Mouse (Mus musculus): Measurements from ENCODE around the gene Tdrd1. TPM values are rescaled to one million over a fixed set of nuclear protein-coding genes. Genes with fewer than 3 reads are reported as not detected.

The Tdrd1 gene
- polyA plus RNA-seq, 1 experiment, result 0.09 TPM

- 26% methylated on average over 3 of the region's 3 CpGs for WGBS
- H3K4me1 ChIP-seq (replicated peaks; ENCODE audit: control insufficient read depth, insufficient read depth, low read length), result no peaks in the 10 kb centered on the region
- no peaks in the 10 kb centered on the region for H3K36me3 ChIP-seq (ENCODE audit: control insufficient read depth, insufficient read depth, low read length)
- no peak overlapping the region for H3K4me3 ChIP-seq (ENCODE audit: control insufficient read depth, insufficient read depth, low read length)
- DNase-seq, result no peak
- TF ChIP-seq POLR2A (IDR thresholded peaks at IDR 0.05; ENCODE audit: control insufficient read depth, extremely low read depth, insufficient read depth, low read length, poor library complexity), result no peak
- no peak for TF ChIP-seq CTCF (IDR thresholded peaks at IDR 0.05; ENCODE audit: borderline replicate concordance, control insufficient read depth, extremely low read depth, insufficient read depth, low read length, poor library complexity)
- no peak overlapping the region for H3K27ac ChIP-seq (ENCODE audit: control insufficient read depth, insufficient read depth, low read length)
- no peaks in the 10 kb centered on the region for H3K27me3 ChIP-seq (ENCODE audit: control insufficient read depth, insufficient read depth, low read length)
Measured at GRCm38 (mm10) chr19:56904095-56904494, 78.1 kb downstream of the Tdrd1 start.

GRCm38 (mm10) chr19:56905395-56905794 is 79.4 kb downstream of the Tdrd1 start:
- TF ChIP-seq CTCF (IDR thresholded peaks at IDR 0.05; ENCODE audit: borderline replicate concordance, control insufficient read depth, extremely low read depth, insufficient read depth, low read length, poor library complexity) (no peak), POLR2A (IDR thresholded peaks at IDR 0.05; ENCODE audit: control insufficient read depth, extremely low read depth, insufficient read depth, low read length, poor library complexity) (no peak)
- Histone ChIP-seq H3K27me3 (ENCODE audit: control insufficient read depth, insufficient read depth, low read length) (no peaks in the 10 kb centered on the region), H3K4me3 (ENCODE audit: control insufficient read depth, insufficient read depth, low read length) (no peak overlapping the region), H3K36me3 (ENCODE audit: control insufficient read depth, insufficient read depth, low read length) (no peaks in the 10 kb centered on the region), H3K27ac (ENCODE audit: control insufficient read depth, insufficient read depth, low read length) (no peak overlapping the region), H3K4me1 (replicated peaks; ENCODE audit: control insufficient read depth, insufficient read depth, low read length) (no peaks in the 10 kb centered on the region)
- no peak for DNase-seq
- WGBS, result 92% methylated on average over 7 of the region's 7 CpGs

GRCm38 (mm10) chr19:56907850-56908249 is 81.8 kb downstream of the Tdrd1 start:
- no peaks in the 10 kb centered on the region for H3K27me3 ChIP-seq (ENCODE audit: control insufficient read depth, insufficient read depth, low read length)

GRCm38 (mm10) chr19:56908472-56909270 is 82.7 kb downstream of the Tdrd1 start:
- TF ChIP-seq POLR2A (IDR thresholded peaks at IDR 0.05; ENCODE audit: control insufficient read depth, extremely low read depth, insufficient read depth, low read length, poor library complexity) (no peak), CTCF (IDR thresholded peaks at IDR 0.05; ENCODE audit: borderline replicate concordance, control insufficient read depth, extremely low read depth, insufficient read depth, low read length, poor library complexity) (no peak)
- no peaks in the 10 kb centered on the region for H3K4me1 ChIP-seq (replicated peaks; ENCODE audit: control insufficient read depth, insufficient read depth, low read length)
- no peaks in the 10 kb centered on the region for H3K27me3 ChIP-seq (ENCODE audit: control insufficient read depth, insufficient read depth, low read length)
- H3K36me3 ChIP-seq (ENCODE audit: control insufficient read depth, insufficient read depth, low read length), result no peaks in the 10 kb centered on the region
- no peak overlapping the region for H3K27ac ChIP-seq (ENCODE audit: control insufficient read depth, insufficient read depth, low read length)
- DNase-seq, result peak; percentile 13
- 76% methylated on average over 17 of the region's 17 CpGs for WGBS
- no peak overlapping the region for H3K4me3 ChIP-seq (ENCODE audit: control insufficient read depth, insufficient read depth, low read length)

More at GRCm38 (mm10) chr19:56907850-56908249, 81.8 kb downstream of the Tdrd1 start:
- 19% methylated on average over 3 of the region's 3 CpGs for WGBS
- Histone ChIP-seq H3K36me3 (ENCODE audit: control insufficient read depth, insufficient read depth, low read length) (no peaks in the 10 kb centered on the region), H3K27ac (ENCODE audit: control insufficient read depth, insufficient read depth, low read length) (no peak overlapping the region), H3K4me3 (ENCODE audit: control insufficient read depth, insufficient read depth, low read length) (no peak overlapping the region), H3K4me1 (replicated peaks; ENCODE audit: control insufficient read depth, insufficient read depth, low read length) (no peaks in the 10 kb centered on the region)
- DNase-seq, result no peak
- no peak for TF ChIP-seq POLR2A (IDR thresholded peaks at IDR 0.05; ENCODE audit: control insufficient read depth, extremely low read depth, insufficient read depth, low read length, poor library complexity)
- TF ChIP-seq CTCF (IDR thresholded peaks at IDR 0.05; ENCODE audit: borderline replicate concordance, control insufficient read depth, extremely low read depth, insufficient read depth, low read length, poor library complexity), result no peak

- no peaks in the 10 kb centered on the region for H3K27me3 ChIP-seq (ENCODE audit: control insufficient read depth, insufficient read depth, low read length)
- no peaks in the 10 kb centered on the region for H3K4me1 ChIP-seq (replicated peaks; ENCODE audit: control insufficient read depth, insufficient read depth, low read length)
- 83% methylated on average over 11 of the region's 11 CpGs for WGBS
- H3K27ac ChIP-seq (ENCODE audit: control insufficient read depth, insufficient read depth, low read length), result no peak overlapping the region
- H3K36me3 ChIP-seq (ENCODE audit: control insufficient read depth, insufficient read depth, low read length), result no peaks in the 10 kb centered on the region
- H3K4me3 ChIP-seq (ENCODE audit: control insufficient read depth, insufficient read depth, low read length), result no peak overlapping the region
- no peak for DNase-seq
- TF ChIP-seq POLR2A (IDR thresholded peaks at IDR 0.05; ENCODE audit: control insufficient read depth, extremely low read depth, insufficient read depth, low read length, poor library complexity) (no peak), CTCF (IDR thresholded peaks at IDR 0.05; ENCODE audit: borderline replicate concordance, control insufficient read depth, extremely low read depth, insufficient read depth, low read length, poor library complexity) (no peak)
Measured at GRCm38 (mm10) chr19:56910561-56910960, 84.6 kb downstream of the Tdrd1 start.

- H3K4me1 ChIP-seq (replicated peaks; ENCODE audit: control insufficient read depth, insufficient read depth, low read length), result no peaks in the 10 kb centered on the region
- H3K4me3 ChIP-seq (ENCODE audit: control insufficient read depth, insufficient read depth, low read length), result no peak overlapping the region
- no peaks in the 10 kb centered on the region for H3K36me3 ChIP-seq (ENCODE audit: control insufficient read depth, insufficient read depth, low read length)
- DNase-seq, result no peak
- TF ChIP-seq CTCF (IDR thresholded peaks at IDR 0.05; ENCODE audit: borderline replicate concordance, control insufficient read depth, extremely low read depth, insufficient read depth, low read length, poor library complexity), result no peak
- no peak for TF ChIP-seq POLR2A (IDR thresholded peaks at IDR 0.05; ENCODE audit: control insufficient read depth, extremely low read depth, insufficient read depth, low read length, poor library complexity)
- 89% methylated on average over 4 of the region's 4 CpGs for WGBS
- H3K27ac ChIP-seq (ENCODE audit: control insufficient read depth, insufficient read depth, low read length), result no peak overlapping the region
- H3K27me3 ChIP-seq (ENCODE audit: control insufficient read depth, insufficient read depth, low read length), result no peaks in the 10 kb centered on the region
Measured at GRCm38 (mm10) chr19:56913761-56914160, 87.8 kb downstream of the Tdrd1 start.
